Mouse (Mus musculus) thymus, adult 2 months (tissue): ENCODE data around the gene Epha1. TPM values are rescaled to one million over a fixed set of nuclear protein-coding genes. Genes with fewer than 3 reads are reported as not detected.

ENCODE experiments used
- DNase-seq: peaks from one replicate; pipeline ENCODE4 v3.0.0; 2021
- H3K27ac ChIP-seq: fragments of 200-500 bp; 2 replicates; pipeline ENCODE4 v1.5.1; 2012; ENCODE audit warnings: low read length, control low read depth; ENCODE audit not compliant: control insufficient read depth, insufficient read depth
- H3K27me3 ChIP-seq: fragments of 200-500 bp; 2 replicates; pipeline ENCODE4 v1.6.1; 2012; ENCODE audit warnings: mild to moderate bottlenecking, low read length, moderate library complexity, mixed read lengths; ENCODE audit not compliant: control insufficient read depth, insufficient read depth
- H3K36me3 ChIP-seq: fragments of 200-500 bp; 2 replicates; pipeline ENCODE4 v1.6.1; 2012; ENCODE audit warnings: mild to moderate bottlenecking, low read length, moderate library complexity; ENCODE audit not compliant: control insufficient read depth, insufficient read depth
- H3K4me1 ChIP-seq: fragments of 200-500 bp; replicated peaks from 2 replicates; pipeline ENCODE4 v1.6.1; 2012; ENCODE audit warnings: low read length; ENCODE audit not compliant: control insufficient read depth, insufficient read depth
- H3K4me3 ChIP-seq: fragments of 200-500 bp; 2 replicates; pipeline ENCODE4 v1.5.1; 2012; ENCODE audit warnings: mild to moderate bottlenecking, low read length, control low read depth, moderate library complexity; ENCODE audit not compliant: control insufficient read depth, insufficient read depth
- CTCF ChIP-seq: fragments of 200-500 bp; IDR thresholded peaks from 2 replicates; pipeline ENCODE4 v1.5.1; 2012; ENCODE audit warnings: mild to moderate bottlenecking, control low read depth, low read length, moderate library complexity, borderline replicate concordance; ENCODE audit not compliant: control insufficient read depth, poor library complexity, insufficient read depth; ENCODE audit errors: extremely low read depth
- POLR2A ChIP-seq: fragments of 200-500 bp; IDR thresholded peaks from 2 replicates; pipeline ENCODE4 v1.6.1; 2012; ENCODE audit warnings: mild to moderate bottlenecking, low read length, control low read depth, moderate library complexity; ENCODE audit not compliant: control insufficient read depth, poor library complexity, insufficient read depth; ENCODE audit errors: extremely low read depth
- WGBS: fragments of 180-500 bp; shearing (Covaris S2); methylation state at CpG from one replicate; pipeline ENCODE4 v1.1.7; 2018; 5-methylcytosine and 5-hydroxymethylcytosine counted together
- polyA plus RNA-seq: library from polyadenylated mRNA; depleted of rRNA; stranded (reverse); fragments of >200 nt; gene quantifications from 2 replicates; pipeline ENCODE4 v1.2.3, GENCODE M21; 2012

Gene Epha1
- polyA plus RNA-seq, 1 experiment, result 4.7 TPM

DNA sequence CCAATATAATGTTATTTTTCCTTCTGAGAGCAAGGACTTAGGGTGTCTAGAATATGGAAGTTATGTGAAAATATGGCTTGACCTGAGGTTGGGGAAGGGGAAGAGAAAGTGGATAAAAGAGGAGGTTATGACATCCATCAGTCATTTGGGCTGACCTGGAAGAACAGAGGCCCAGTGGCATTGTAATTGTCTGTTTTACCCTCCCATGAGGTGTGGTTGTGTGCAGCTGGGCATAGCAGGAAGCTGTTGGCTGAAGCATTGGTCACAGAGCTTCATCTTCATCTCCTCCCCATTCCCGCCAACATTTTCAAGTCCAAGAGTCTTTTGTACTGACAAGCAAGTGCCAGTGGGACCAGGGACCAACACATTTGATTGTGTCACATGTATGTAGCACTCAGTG, 28.8 kb downstream of the Epha1 start:
- Histone ChIP-seq H3K36me3 (no peaks in the 10 kb centered on the region), H3K4me1 (peaks cover 23% of the 10 kb centered on the region), H3K4me3 (no peak overlapping the region), H3K27ac (peak overlapping the region; percentile 98), H3K27me3 (no peaks in the 10 kb centered on the region)
- TF ChIP-seq CTCF (no peak), POLR2A (no peak)
- no peak for DNase-seq
- WGBS, result 50% methylated on average over 1 of the region's 1 CpGs

DNA sequence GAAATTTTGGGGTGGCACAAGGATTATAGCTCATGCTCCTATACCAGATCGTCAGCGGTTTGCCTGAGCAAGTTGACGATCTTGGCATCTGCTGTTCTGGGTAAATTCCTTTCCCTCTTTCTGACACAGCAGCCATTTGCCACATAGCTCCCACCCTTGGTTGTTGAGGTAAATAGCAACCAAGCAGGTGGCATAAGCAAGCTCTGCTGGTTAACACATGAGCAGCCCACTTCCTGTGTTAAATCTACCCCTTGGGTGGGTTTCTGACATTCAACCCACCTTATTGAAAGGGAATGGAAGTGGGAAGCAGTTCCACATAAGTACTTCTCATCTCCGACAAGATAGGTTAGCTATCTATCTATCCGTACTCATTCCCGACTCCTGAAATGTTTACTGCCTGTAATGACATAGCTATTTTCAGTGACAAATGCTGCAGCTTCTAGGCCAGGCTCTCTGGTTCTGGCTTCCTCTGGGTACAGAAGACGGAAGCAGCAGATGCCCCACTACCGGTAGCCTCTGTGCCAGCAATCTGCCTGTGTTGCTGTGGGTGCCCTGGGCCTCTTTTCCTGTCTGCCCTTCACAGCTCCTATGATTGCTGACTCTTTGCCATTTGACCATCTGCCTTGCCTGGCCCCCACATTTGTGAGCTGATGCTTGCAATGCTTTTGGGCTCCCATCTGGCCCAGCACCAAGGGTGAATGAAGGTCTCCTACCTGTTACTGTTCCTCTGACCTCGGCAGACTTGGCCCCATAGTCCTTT, 29.5 kb downstream of the Epha1 start:
- DNase-seq, result peak; percentile 71
- TF ChIP-seq POLR2A, result 0 out of 2 replicates have a peak, but pooled peaks have one; percentile 27
- 0 out of 2 replicates have a peak, but pooled peaks have one; percentile 15 for TF ChIP-seq CTCF
- peaks cover 18% of the 10 kb centered on the region for H3K4me1 ChIP-seq
- H3K4me3 ChIP-seq, result no peak overlapping the region
- 15% methylated on average over 9 of the region's 9 CpGs for WGBS
- no peaks in the 10 kb centered on the region for H3K36me3 ChIP-seq
- H3K27me3 ChIP-seq, result no peaks in the 10 kb centered on the region
- H3K27ac ChIP-seq, result peak overlapping the region; percentile 98

DNA sequence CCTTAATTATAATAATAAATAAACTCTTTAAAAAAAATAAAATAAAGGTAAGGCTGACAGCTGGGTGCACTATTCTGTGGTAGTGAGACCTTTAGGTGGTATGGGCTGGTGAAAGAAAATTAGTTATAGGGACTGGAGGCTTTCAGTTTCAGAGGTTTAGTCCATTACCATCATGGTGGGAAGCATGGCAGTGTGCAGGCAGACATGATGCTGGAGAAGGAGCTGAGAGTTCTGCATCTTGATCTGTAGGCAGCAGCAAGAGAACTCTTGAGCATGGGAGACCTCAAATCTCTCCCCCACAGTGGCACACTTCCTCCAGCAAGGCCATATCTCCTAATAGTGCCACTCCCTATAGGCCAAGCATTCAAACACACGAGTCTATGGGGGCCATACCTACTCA, 30.9 kb downstream of the Epha1 start:
- 85% methylated on average over 1 of the region's 1 CpGs for WGBS
- no peak for DNase-seq
- H3K36me3 ChIP-seq, result no peaks in the 10 kb centered on the region
- no peak overlapping the region for H3K4me3 ChIP-seq
- H3K27me3 ChIP-seq, result no peaks in the 10 kb centered on the region
- peak overlapping the region; percentile 61 for H3K27ac ChIP-seq
- H3K4me1 ChIP-seq, result peaks cover 18% of the 10 kb centered on the region
- no peak for TF ChIP-seq POLR2A
- no peak for TF ChIP-seq CTCF

DNA sequence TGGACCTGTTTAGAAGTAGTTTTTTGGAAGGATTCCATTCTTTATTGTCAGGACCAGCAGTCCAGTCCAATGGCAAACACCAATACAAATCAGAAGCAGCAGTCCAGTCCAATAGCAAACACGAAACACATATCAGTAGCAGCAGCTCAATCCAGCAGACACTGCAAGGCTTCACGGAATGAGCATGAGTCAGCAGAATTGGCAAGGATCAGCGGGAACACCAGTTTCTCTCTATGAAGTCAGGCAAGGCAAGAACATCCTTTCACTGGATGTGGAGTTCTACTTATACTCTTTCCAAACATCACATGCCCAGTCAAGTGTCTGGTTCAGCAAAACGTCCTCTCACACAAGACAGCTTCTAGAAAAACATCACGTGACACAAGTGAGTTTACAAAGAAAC, 33.1 kb downstream of the Epha1 start:
- 90% methylated on average over 5 of the region's 5 CpGs for WGBS
- no peak overlapping the region for H3K27ac ChIP-seq
- no peaks in the 10 kb centered on the region for H3K27me3 ChIP-seq
- no peaks in the 10 kb centered on the region for H3K36me3 ChIP-seq
- DNase-seq, result no peak
- peaks cover 18% of the 10 kb centered on the region for H3K4me1 ChIP-seq
- H3K4me3 ChIP-seq, result no peak overlapping the region
- TF ChIP-seq POLR2A (no peak), CTCF (no peak)

DNA sequence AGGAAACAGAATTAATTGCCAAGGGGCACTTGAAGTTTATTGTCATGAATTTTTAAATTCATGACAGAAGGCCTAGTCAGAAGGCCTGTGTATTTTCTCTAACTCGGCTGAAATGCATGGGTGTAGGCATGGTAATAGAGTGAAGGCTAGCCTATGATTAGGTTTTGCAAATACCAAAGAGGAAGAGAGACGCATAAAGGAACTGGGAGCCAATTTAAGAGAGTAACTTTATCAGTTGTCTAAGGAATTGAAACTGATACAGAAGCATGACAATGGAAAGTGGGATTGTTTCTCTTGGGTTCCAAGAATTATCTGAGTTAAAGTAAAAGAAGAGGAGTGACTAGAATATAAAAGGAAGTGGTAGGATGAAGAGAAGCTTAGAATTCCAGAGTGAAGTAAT, 33.9 kb downstream of the Epha1 start:
- Histone ChIP-seq H3K4me3 (no peak overlapping the region), H3K4me1 (peaks cover 13% of the 10 kb centered on the region), H3K36me3 (no peaks in the 10 kb centered on the region), H3K27me3 (no peaks in the 10 kb centered on the region), H3K27ac (no peak overlapping the region)
- WGBS, result 94% methylated on average over 2 of the region's 2 CpGs
- DNase-seq, result no peak
- no peak for TF ChIP-seq CTCF
- no peak for TF ChIP-seq POLR2A

DNA sequence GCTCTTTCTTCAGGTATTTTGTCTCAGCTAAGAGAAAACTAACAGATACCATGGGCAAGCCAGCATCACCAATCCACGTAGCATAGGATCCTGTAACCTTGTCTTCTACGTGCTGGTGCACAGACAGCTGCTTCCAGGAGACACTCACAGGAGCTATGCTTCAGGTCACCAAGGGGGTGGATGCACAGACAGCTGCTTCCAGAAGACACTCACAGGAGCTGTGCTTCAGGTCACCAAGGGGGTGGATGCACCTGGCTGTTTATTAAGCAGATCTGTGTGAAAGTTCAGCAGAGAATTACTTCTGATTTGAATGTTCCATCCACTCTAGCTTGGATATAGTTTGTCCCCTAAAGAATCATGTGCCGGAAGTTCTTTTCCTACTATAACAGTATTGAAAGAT, 42.1 kb downstream of the Epha1 start:
- DNase-seq, result no peak
- H3K4me3 ChIP-seq, result no peak overlapping the region
- WGBS, result 97% methylated on average over 3 of the region's 3 CpGs
- no peaks in the 10 kb centered on the region for H3K4me1 ChIP-seq
- TF ChIP-seq POLR2A (no peak), CTCF (no peak)
- H3K27ac ChIP-seq, result no peak overlapping the region
- no peaks in the 10 kb centered on the region for H3K27me3 ChIP-seq
- no peaks in the 10 kb centered on the region for H3K36me3 ChIP-seq
